Mouse (Mus musculus) MEL (cell line): ENCODE results near the gene Efcab7. TPM values are rescaled to one million over a fixed set of nuclear protein-coding genes. Genes with fewer than 3 reads are reported as not detected.

Experiments
- DNase-seq: peaks from one replicate; pipeline ENCODE4 v3.0.0; 2011; ENCODE audit warnings: low read depth, low spot score
- H3K27ac ChIP-seq: 2 replicates; pipeline ENCODE4 v1.5.1; 2012; ENCODE audit warnings: low read depth, mild to moderate bottlenecking, control low read depth, low read length, moderate library complexity; ENCODE audit not compliant: control insufficient read depth
- H3K27me3 ChIP-seq, 2 experiments: fragments of 150-350 bp in 1 of 2; sonication (generic) in 1 of 2; 2 replicates each; pipeline ENCODE4 v1.6.1; 2012; ENCODE audit warnings: low read length in 2 of 2, mild to moderate bottlenecking in 2 of 2, improper control_type of control experiment in 1 of 2, moderate library complexity in 1 of 2; ENCODE audit not compliant: insufficient read depth in 2 of 2, control insufficient read depth in 1 of 2
- H3K36me3 ChIP-seq, 2 experiments: 2 replicates each; pipeline ENCODE4 v1.6.1; 2012 to 2014; ENCODE audit warnings: low read length in 2 of 2, improper control_type of control experiment in 1 of 2, inconsistent platforms in 1 of 2, mild to moderate bottlenecking in 1 of 2; ENCODE audit not compliant: insufficient read depth in 2 of 2, control insufficient read depth in 1 of 2
- H3K4me1 ChIP-seq, 2 experiments: fragments of 150-350 bp in 1 of 2; sonication (generic) in 1 of 2; 2 replicates each; pipeline ENCODE4 v1.6.1; 2012; ENCODE audit warnings: low read length in 2 of 2, improper control_type of control experiment in 1 of 2, mild to moderate bottlenecking in 1 of 2; ENCODE audit not compliant: insufficient read depth in 2 of 2, control insufficient read depth in 1 of 2
- H3K4me3 ChIP-seq, 2 experiments: fragments of 150-350 bp in 1 of 2; sonication (generic) in 1 of 2; 2 replicates each; pipeline ENCODE4 v1.5.1; 2012; ENCODE audit warnings: low read depth in 2 of 2, low read length in 2 of 2, mild to moderate bottlenecking in 2 of 2, moderate library complexity in 2 of 2, control low read depth in 1 of 2, improper control_type of control experiment in 1 of 2; ENCODE audit not compliant: control insufficient read depth in 1 of 2, insufficient read depth in 1 of 2
- H3K79me2 ChIP-seq: 2 replicates; pipeline ENCODE4 v1.6.1; 2012; ENCODE audit warnings: mild to moderate bottlenecking, low read length, moderate library complexity; ENCODE audit not compliant: control insufficient read depth, poor library complexity, insufficient read depth
- H3K9ac ChIP-seq: 2 replicates; pipeline ENCODE4 v1.6.1; 2012; ENCODE audit warnings: low read depth, mild to moderate bottlenecking, control low read depth, low read length, moderate library complexity; ENCODE audit not compliant: control insufficient read depth, poor library complexity, severe bottlenecking
- H3K9me3 ChIP-seq: fragments of 150-350 bp; sonication (generic); replicated peaks from 2 replicates; pipeline ENCODE4 v1.6.1; 2012; ENCODE audit warnings: mild to moderate bottlenecking, low read length, improper control_type of control experiment, moderate library complexity; ENCODE audit not compliant: insufficient read depth
- CHD1 ChIP-seq: IDR thresholded peaks from 2 replicates; pipeline ENCODE4 v1.6.1; 2012; ENCODE audit warnings: low read depth, mild to moderate bottlenecking, inconsistent platforms, low read length, improper control_type of control experiment
- ELF1 ChIP-seq: IDR thresholded peaks from 2 replicates; pipeline ENCODE4 v1.6.1; 2014; ENCODE audit warnings: low read depth, mild to moderate bottlenecking, inconsistent platforms, low read length, improper control_type of control experiment, moderate library complexity
- EP300 ChIP-seq, 2 experiments: IDR thresholded peaks; 2 replicates each; pipeline ENCODE4 v1.6.1; 2011; ENCODE audit warnings: improper control_type of control experiment in 2 of 2, low read length in 2 of 2, low read depth in 1 of 2, mild to moderate bottlenecking in 1 of 2
- HCFC1 ChIP-seq: IDR thresholded peaks from 2 replicates; pipeline ENCODE4 v1.6.1; 2012; ENCODE audit warnings: low read depth, mild to moderate bottlenecking, inconsistent platforms, low read length, improper control_type of control experiment, moderate library complexity
- JUND ChIP-seq: IDR thresholded peaks from 2 replicates; pipeline ENCODE4 v1.6.1; 2011; ENCODE audit warnings: low read depth, mild to moderate bottlenecking, improper control_type of control experiment, low read length
- MAFK ChIP-seq: IDR thresholded peaks from 2 replicates; pipeline ENCODE4 v1.6.1; 2011; ENCODE audit warnings: low read depth, mild to moderate bottlenecking, low read length, improper control_type of control experiment, borderline replicate concordance
- MYB ChIP-seq: IDR thresholded peaks from 2 replicates; pipeline ENCODE4 v1.6.1; 2011; ENCODE audit warnings: mild to moderate bottlenecking, low read depth, low read length, improper control_type of control experiment
- MYC ChIP-seq: IDR thresholded peaks from 2 replicates; pipeline ENCODE4 v1.6.1; 2011; ENCODE audit warnings: low read depth, mild to moderate bottlenecking, low read length, improper control_type of control experiment, moderate library complexity
- NRF1 ChIP-seq: IDR thresholded peaks from 2 replicates; pipeline ENCODE4 v1.6.1; 2014; ENCODE audit warnings: low read depth, mild to moderate bottlenecking, inconsistent platforms, low read length, improper control_type of control experiment, moderate library complexity; ENCODE audit not compliant: poor library complexity, insufficient read depth, severe bottlenecking
- POLR2A ChIP-seq, 2 experiments: IDR thresholded peaks; 2 replicates each; pipeline ENCODE4 v1.6.1; 2011 to 2012; ENCODE audit warnings: low read length in 2 of 2, mild to moderate bottlenecking in 2 of 2, control low read depth in 1 of 2, improper control_type of control experiment in 1 of 2, low read depth in 1 of 2, moderate library complexity in 1 of 2; ENCODE audit not compliant: control insufficient read depth in 1 of 2, insufficient read depth in 1 of 2, poor library complexity in 1 of 2
- POLR2AphosphoS5 ChIP-seq: IDR thresholded peaks from 2 replicates; pipeline ENCODE4 v1.6.1; 2012; ENCODE audit warnings: low read depth, borderline replicate concordance, mild to moderate bottlenecking, inconsistent platforms, low read length, moderate library complexity, mixed read lengths
- SIN3A ChIP-seq: IDR thresholded peaks from 2 replicates; pipeline ENCODE4 v1.6.1; 2012; ENCODE audit warnings: low read length, improper control_type of control experiment, inconsistent platforms
- TAL1 ChIP-seq: IDR thresholded peaks from 2 replicates; pipeline ENCODE4 v1.6.1; 2012; ENCODE audit warnings: mild to moderate bottlenecking, inconsistent platforms, low read length, moderate library complexity, mixed read lengths
- TBP ChIP-seq: IDR thresholded peaks from 2 replicates; pipeline ENCODE4 v1.8.0; 2011; ENCODE audit warnings: low read depth, low read length, improper control_type of control experiment
- USF2 ChIP-seq, 2 experiments: IDR thresholded peaks; 2 replicates each; pipeline ENCODE4 v1.6.1; 2011 to 2012; ENCODE audit warnings: improper control_type of control experiment in 2 of 2, low read length in 2 of 2, borderline replicate concordance in 1 of 2, inconsistent platforms in 1 of 2, low read depth in 1 of 2, mild to moderate bottlenecking in 1 of 2; ENCODE audit not compliant: insufficient read depth in 1 of 2
- ZC3H11A ChIP-seq: IDR thresholded peaks from 2 replicates; pipeline ENCODE4 v1.6.1; 2012; ENCODE audit warnings: low read depth, mild to moderate bottlenecking, inconsistent platforms, low read length, improper control_type of control experiment
- ZKSCAN1 ChIP-seq: IDR thresholded peaks from 2 replicates; pipeline ENCODE4 v1.6.1; 2012; ENCODE audit warnings: low read depth, mild to moderate bottlenecking, inconsistent platforms, low read length, improper control_type of control experiment, moderate library complexity
- polyA plus RNA-seq, 2 experiments: library from polyadenylated mRNA; stranded (reverse) in 1 of 2; unstranded in 1 of 2; fragments of >175 nt in 1 of 2; fragments of >200 nt in 1 of 2; gene quantifications; 2 replicates each; pipeline versions ENCODE4 v1.2.1 to v1.2.4; 2012; ENCODE audit warnings: low replicate concordance in 2 of 2, low read depth in 1 of 2; ENCODE audit not compliant: insufficient read length in 2 of 2, insufficient read depth in 1 of 2, missing spikeins in 1 of 2
- total RNA-seq: library from RNA; depleted of rRNA; stranded (reverse); fragments of 300-350 nt; gene quantifications from 2 replicates; pipeline ENCODE4 v1.2.3, GENCODE M21; 2012

Efcab7 gene
- total and polyA plus RNA-seq, 3 experiments: 7.4 to 9.9 TPM; not detected in 1

- TF ChIP-seq MAFK (no peak), EP300 (IDR thresholded peaks at IDR 0.05; ENCODE audit: low read depth in 1 of 2, low read length in 2 of 2) (no peak), TAL1 (no peak), POLR2AphosphoS5 (no peak), JUND (no peak), CHD1 (0 out of 2 replicates have a peak, but pooled peaks have one; percentile 1)
- H3K36me3 ChIP-seq: peaks cover 0 to 6% of the 10 kb centered on the region in 2 experiments; a peak in 2 of 4 replicates
- peak; percentile 42 for DNase-seq
- H3K27ac ChIP-seq: no peak overlapping the region
- peak overlapping the region; percentile 82 for H3K9ac ChIP-seq
- H3K4me3 ChIP-seq: peak overlapping the region in 1 of 2 experiments; percentile 73; a peak in 2 of 4 replicates
- no peaks in the 10 kb centered on the region for H3K27me3 ChIP-seq
- H3K79me2 ChIP-seq: peaks cover 5% of the 10 kb centered on the region
- no peaks in the 10 kb centered on the region for H3K9me3 ChIP-seq
- peaks cover 2 to 3% of the 10 kb centered on the region in 2 experiments; a peak in 2 of 4 replicates for H3K4me1 ChIP-seq
These were observed 661 bp upstream of the Efcab7 start for GRCm38 (mm10) chr4:99828337-99828736.

- TF ChIP-seq POLR2A (IDR thresholded peaks at IDR 0.05; ENCODE audit: control insufficient read depth in 1 of 2, insufficient read depth in 1 of 2, low read depth in 1 of 2, low read length in 2 of 2, poor library complexity in 1 of 2): no peak
- no peak for TF ChIP-seq TAL1
- no peak for TF ChIP-seq TBP
- no peak for TF ChIP-seq ZKSCAN1
- no peak for TF ChIP-seq CHD1
- no peak for TF ChIP-seq ELF1
- no peak for TF ChIP-seq SIN3A
- no peak for TF ChIP-seq MYC
- TF ChIP-seq NRF1: no peak
- no peak for TF ChIP-seq HCFC1
- TF ChIP-seq USF2 (IDR thresholded peaks at IDR 0.05; ENCODE audit: borderline replicate concordance in 1 of 2, insufficient read depth in 1 of 2, low read depth in 1 of 2, low read length in 2 of 2): no peak
- no peak for TF ChIP-seq MYB
- TF ChIP-seq ZC3H11A: no peak
- TF ChIP-seq EP300 (IDR thresholded peaks at IDR 0.05; ENCODE audit: low read depth in 1 of 2, low read length in 2 of 2): no peak
- peaks cover 5% of the 10 kb centered on the region for H3K79me2 ChIP-seq
- no peaks in the 10 kb centered on the region for H3K9me3 ChIP-seq
- peaks cover 0 to 6% of the 10 kb centered on the region in 2 experiments; a peak in 2 of 4 replicates for H3K36me3 ChIP-seq
- DNase-seq: no peak
- H3K4me1 ChIP-seq: peaks cover 2 to 3% of the 10 kb centered on the region in 2 experiments; a peak in 2 of 4 replicates
- H3K27ac ChIP-seq: peak overlapping the region; percentile 52
- H3K4me3 ChIP-seq: peak overlapping the region; percentile 73 to 93
- peak overlapping the region; percentile 82 for H3K9ac ChIP-seq
- no peaks in the 10 kb centered on the region for H3K27me3 ChIP-seq
These were observed 282 bp upstream of the Efcab7 start for GRCm38 (mm10) chr4:99828739-99829093.
